Mouse (Mus musculus): ENCODE measurements at regions not wholly inside any gene's neighbourhood (a gene's known extent, or its start where the extent isn't known, plus 50 kb on each side); places are given as distances from the start of the nearest gene placed in this dataset.

DNA sequence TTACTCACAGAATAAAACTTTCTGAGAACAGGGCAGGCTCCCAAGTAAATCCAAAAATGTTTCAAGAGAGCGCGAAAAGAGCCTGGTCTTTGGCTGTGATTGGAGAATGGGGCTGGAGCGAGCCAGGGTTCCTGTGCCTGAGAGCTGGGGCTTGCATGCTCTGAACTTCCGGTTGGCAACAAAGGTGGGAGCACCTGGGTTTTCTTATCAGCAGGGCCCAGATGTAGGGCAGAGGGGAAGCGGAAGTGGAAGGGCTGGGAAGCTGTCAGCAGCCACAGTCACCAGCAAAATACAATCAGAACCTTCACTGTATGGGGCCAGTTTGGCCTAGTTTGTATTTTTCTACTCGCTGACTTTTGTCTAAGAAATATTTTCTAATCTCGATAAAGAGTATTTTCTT, 193.9 kb downstream of the Mtx2 start:
- Histone ChIP-seq H3K36me3 (ENCODE audit: control insufficient read depth in 1 of 2, insufficient read depth in 2 of 2, low read length in 2 of 2) (no peaks in the 10 kb centered on the region), H3K79me2 (ENCODE audit: control insufficient read depth, insufficient read depth, low read length, poor library complexity) (no peaks in the 10 kb centered on the region), H3K27ac (ENCODE audit: control insufficient read depth, low read depth, low read length) (no peak overlapping the region), H3K4me3 (ENCODE audit: control insufficient read depth in 1 of 2, insufficient read depth in 1 of 2, low read depth in 2 of 2, low read length in 2 of 2) (no peak overlapping the region), H3K27me3 (ENCODE audit: control insufficient read depth in 1 of 2, insufficient read depth in 2 of 2, low read length in 2 of 2) (peaks cover 0 to 3% of the 10 kb centered on the region in 2 experiments; a peak in 2 of 4 replicates), H3K9me3 (replicated peaks; ENCODE audit: insufficient read depth, low read length) (no peaks in the 10 kb centered on the region), H3K4me1 (ENCODE audit: control insufficient read depth in 1 of 2, insufficient read depth in 2 of 2, low read length in 2 of 2) (no peaks in the 10 kb centered on the region), H3K9ac (ENCODE audit: control insufficient read depth, low read depth, low read length, poor library complexity, severe bottlenecking) (no peak overlapping the region)
- no peak for TF ChIP-seq GABPA (IDR thresholded peaks at IDR 0.05; ENCODE audit: low read depth, low read length)
- 0 out of 2 replicates have a peak, but pooled peaks have one; percentile 13 for TF ChIP-seq TAL1 (IDR thresholded peaks at IDR 0.05; ENCODE audit: low read length)
- peak; percentile 6 for DNase-seq (ENCODE audit: low read depth, low spot score)

- H3K4me3 ChIP-seq (ENCODE audit: control insufficient read depth in 1 of 2, insufficient read depth in 1 of 2, low read depth in 2 of 2, low read length in 2 of 2) = no peak overlapping the region
- no peak overlapping the region for H3K9ac ChIP-seq (ENCODE audit: control insufficient read depth, low read depth, low read length, poor library complexity, severe bottlenecking)
- DNase-seq (ENCODE audit: low read depth, low spot score) = no peak
- no peaks in the 10 kb centered on the region for H3K79me2 ChIP-seq (ENCODE audit: control insufficient read depth, insufficient read depth, low read length, poor library complexity)
- H3K36me3 ChIP-seq (ENCODE audit: control insufficient read depth in 1 of 2, insufficient read depth in 2 of 2, low read length in 2 of 2) = no peaks in the 10 kb centered on the region
- H3K4me1 ChIP-seq (ENCODE audit: control insufficient read depth in 1 of 2, insufficient read depth in 2 of 2, low read length in 2 of 2) = no peaks in the 10 kb centered on the region
- no peak for TF ChIP-seq MEF2A (IDR thresholded peaks at IDR 0.05; ENCODE audit: extremely low read depth, insufficient replicate concordance, low read depth, low read length, poor library complexity, severe bottlenecking)
- no peak for TF ChIP-seq ZNF384 (IDR thresholded peaks at IDR 0.05; ENCODE audit: low read depth, low read length)
- TF ChIP-seq HCFC1 (IDR thresholded peaks at IDR 0.05; ENCODE audit: low read depth, low read length) = no peak
- no peak for TF ChIP-seq NRF1 (IDR thresholded peaks at IDR 0.05; ENCODE audit: insufficient read depth, low read depth, low read length, poor library complexity, severe bottlenecking)
- no peak for TF ChIP-seq GABPA (IDR thresholded peaks at IDR 0.05; ENCODE audit: low read depth, low read length)
- TF ChIP-seq KAT2A (conservative IDR thresholded peaks at IDR 0.05; ENCODE audit: low read depth, low read length) = no peak
- no peaks in the 10 kb centered on the region for H3K9me3 ChIP-seq (replicated peaks; ENCODE audit: insufficient read depth, low read length)
- H3K27me3 ChIP-seq (ENCODE audit: control insufficient read depth in 1 of 2, insufficient read depth in 2 of 2, low read length in 2 of 2) = peaks cover 0 to 1% of the 10 kb centered on the region in 2 experiments; a peak in 2 of 4 replicates
- H3K27ac ChIP-seq (ENCODE audit: control insufficient read depth, low read depth, low read length) = no peak overlapping the region
These were observed 196.0 kb downstream of the Mtx2 start for GRCm38 (mm10) chr2:75021639-75022038.

DNA sequence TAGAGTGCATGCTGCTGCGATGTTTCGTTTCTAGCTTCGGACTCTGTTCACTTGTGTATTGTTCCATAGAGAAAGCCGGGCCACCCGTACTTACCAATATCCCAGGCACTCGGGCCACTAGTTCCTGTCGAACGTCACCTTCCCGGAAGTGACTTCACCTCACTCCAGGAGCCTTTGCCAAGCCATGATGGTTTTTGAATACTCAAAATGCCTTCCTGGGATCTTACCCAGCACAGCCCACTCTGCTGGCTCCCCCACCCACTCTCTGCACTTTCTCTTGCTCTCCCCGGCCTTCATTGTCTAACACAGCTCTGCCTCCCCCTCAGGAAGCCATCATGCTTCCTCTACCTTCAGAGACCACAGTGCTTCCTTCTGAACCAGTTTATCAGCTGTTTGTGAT, 202.5 kb downstream of the Mtx2 start:
- no peak for DNase-seq (ENCODE audit: low read depth, low spot score)
- H3K4me3 ChIP-seq (ENCODE audit: control insufficient read depth in 1 of 2, insufficient read depth in 1 of 2, low read depth in 2 of 2, low read length in 2 of 2) = no peak overlapping the region
- no peaks in the 10 kb centered on the region for H3K9me3 ChIP-seq (replicated peaks; ENCODE audit: insufficient read depth, low read length)
- no peaks in the 10 kb centered on the region for H3K4me1 ChIP-seq (ENCODE audit: control insufficient read depth in 1 of 2, insufficient read depth in 2 of 2, low read length in 2 of 2)
- peaks cover 0 to 10% of the 10 kb centered on the region in 2 experiments for H3K27me3 ChIP-seq (ENCODE audit: control insufficient read depth in 1 of 2, insufficient read depth in 2 of 2, low read length in 2 of 2)
- TF ChIP-seq JUND (IDR thresholded peaks at IDR 0.05; ENCODE audit: low read depth, low read length) (no peak), ZMIZ1 (IDR thresholded peaks at IDR 0.05; ENCODE audit: low read depth, low read length) (no peak), RCOR1 (IDR thresholded peaks at IDR 0.05; ENCODE audit: low read depth, low read length) (no peak), GABPA (IDR thresholded peaks at IDR 0.05; ENCODE audit: low read depth, low read length) (no peak), ETS1 (IDR thresholded peaks at IDR 0.05; ENCODE audit: low read depth, low read length) (no peak), MYC (IDR thresholded peaks at IDR 0.05; ENCODE audit: low read depth, low read length) (no peak), SIN3A (IDR thresholded peaks at IDR 0.05; ENCODE audit: low read length) (no peak), MAFK (IDR thresholded peaks at IDR 0.05; ENCODE audit: borderline replicate concordance, low read depth, low read length) (no peak), NELFE (IDR thresholded peaks at IDR 0.05; ENCODE audit: low read depth, low read length) (no peak), MAZ (IDR thresholded peaks at IDR 0.05; ENCODE audit: low read depth, low read length) (no peak), ZC3H11A (IDR thresholded peaks at IDR 0.05; ENCODE audit: low read depth, low read length) (no peak), CHD1 (IDR thresholded peaks at IDR 0.05; ENCODE audit: low read depth, low read length) (no peak), TCF12 (IDR thresholded peaks at IDR 0.05; ENCODE audit: low read depth, low read length) (no peak), HCFC1 (IDR thresholded peaks at IDR 0.05; ENCODE audit: low read depth, low read length) (no peak)
- H3K9ac ChIP-seq (ENCODE audit: control insufficient read depth, low read depth, low read length, poor library complexity, severe bottlenecking) = no peak overlapping the region
- no peaks in the 10 kb centered on the region for H3K79me2 ChIP-seq (ENCODE audit: control insufficient read depth, insufficient read depth, low read length, poor library complexity)
- H3K36me3 ChIP-seq (ENCODE audit: control insufficient read depth in 1 of 2, insufficient read depth in 2 of 2, low read length in 2 of 2) = no peaks in the 10 kb centered on the region
- H3K27ac ChIP-seq (ENCODE audit: control insufficient read depth, low read depth, low read length) = no peak overlapping the region

Data from MEL (cell line).